In the genomic region with DNA sequence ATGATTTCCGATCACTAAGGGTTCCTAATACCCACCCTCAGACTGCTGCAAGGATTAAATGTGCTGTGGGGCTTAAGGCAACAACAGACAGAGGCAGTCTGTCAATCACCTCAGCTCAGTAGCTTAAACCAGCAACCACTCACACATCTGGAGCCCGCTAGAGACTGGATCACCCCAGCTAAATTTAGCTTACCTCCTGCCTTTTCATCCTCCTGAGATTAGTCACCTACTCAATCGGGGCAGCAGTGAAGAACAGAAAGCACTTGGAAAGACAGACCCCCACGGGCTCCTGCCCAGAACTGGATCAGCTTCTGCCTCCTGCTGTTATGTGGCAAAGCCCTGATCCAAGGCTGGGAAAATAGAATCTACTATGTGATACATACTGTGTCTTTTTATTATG, we compare ENCODE assay signal across 13 mouse cellular contexts.
"Had no signal": no experiment of that assay in that cellular context is flagged by ENCODE, and none has a peak within 500 bp of the region (broad histone marks: within the 10 kb centered on the region; RNA-seq: fewer than 3 reads in every experiment).

No protein-coding gene starts in this region.

- H3K4me1 ChIP-seq: limb, embryonic 12.5 days had no signal

- H3K27ac ChIP-seq: kidney, embryonic 15.5 days; limb, embryonic 12.5 days; limb, embryonic 15.5 days; liver, embryonic 14.5 days; macrophage; midbrain, embryonic 10.5 days; midbrain, embryonic 13.5 days; neural tube, embryonic 13.5 days had no signal

- H3K36me3 ChIP-seq: kidney, embryonic 15.5 days; limb, embryonic 12.5 days; limb, embryonic 15.5 days; midbrain, embryonic 10.5 days; midbrain, embryonic 13.5 days; neural tube, embryonic 13.5 days had no signal

- H3K9me3 ChIP-seq: kidney, embryonic 15.5 days; limb, embryonic 12.5 days; limb, embryonic 15.5 days; midbrain, embryonic 10.5 days; midbrain, embryonic 13.5 days; neural tube, embryonic 13.5 days had no signal

- H3K4me2 ChIP-seq: liver, embryonic 11.5 days; lung, embryonic 14.5 days had no signal

- H3K27me3 ChIP-seq: limb, embryonic 12.5 days; limb, embryonic 15.5 days; midbrain, embryonic 13.5 days had no signal

- H3K9ac ChIP-seq: kidney, embryonic 15.5 days; limb, embryonic 12.5 days; limb, embryonic 15.5 days; liver, embryonic 14.5 days; liver, postnatal 0 days; lung, embryonic 14.5 days; midbrain, embryonic 13.5 days had no signal

- H3K4me3 ChIP-seq: kidney, embryonic 15.5 days; limb, embryonic 12.5 days; limb, embryonic 15.5 days; midbrain, embryonic 10.5 days; midbrain, embryonic 13.5 days; myocyte had no signal

- DNase-seq: thymus, adult 18-20 months had no signal
